Mouse (Mus musculus) embryo, embryonic 10.5 days (tissue): ENCODE data around the gene Aldh1a7.
A peak's percentile ranks its signal among the peaks of the same experiment; 100 is the strongest.
"Not testable (repeated sequence)": the region's sequence is repeated elsewhere in the genome, so short reads cannot be mapped to it uniquely, and the experiment has no call there.

Source experiments
- DNase-seq: peaks from one replicate; pipeline ENCODE4 v3.0.0-alpha.2; 2015; ENCODE audit warnings: low spot score

Gene Aldh1a7

GRCm38 (mm10) chr19:20727381-20727780 lies at the start of gene Aldh1a7:
Gene Aldh1a7, minus strand, starts transcription at chr19:20727562.
- peak; percentile 37 for DNase-seq

- no peak for DNase-seq
These were observed 48.3 kb upstream of the Aldh1a7 start for GRCm38 (mm10) chr19:20775681-20776080.

GRCm38 (mm10) chr19:20773941-20774340 lies 46.6 kb upstream of the Aldh1a7 start:
- no peak for DNase-seq

- peak; percentile 79 for DNase-seq
These were observed 36.9 kb upstream of the Aldh1a7 start for GRCm38 (mm10) chr19:20764214-20764613.

- no peak for DNase-seq
These were observed 34.5 kb upstream of the Aldh1a7 start for GRCm38 (mm10) chr19:20761675-20762426.

- no peak for DNase-seq
These were observed 33.8 kb upstream of the Aldh1a7 start for GRCm38 (mm10) chr19:20761119-20761518.

- no peak for DNase-seq
These were observed 17.3 kb upstream of the Aldh1a7 start for GRCm38 (mm10) chr19:20744630-20745029.

GRCm38 (mm10) chr19:20728278-20728677 lies 916 bp upstream of the Aldh1a7 start:
- DNase-seq: peak; percentile 14

GRCm38 (mm10) chr19:20722913-20723312 lies 4.4 kb downstream of the Aldh1a7 start:
- DNase-seq: no peak

GRCm38 (mm10) chr19:20720298-20720697 lies 7.1 kb downstream of the Aldh1a7 start:
- no peak for DNase-seq

- no peak for DNase-seq
These were observed 11.7 kb downstream of the Aldh1a7 start for GRCm38 (mm10) chr19:20715617-20716016.

- DNase-seq: no peak
These were observed 12.3 kb downstream of the Aldh1a7 start for GRCm38 (mm10) chr19:20715093-20715492.

- no peak for DNase-seq
These were observed 12.8 kb downstream of the Aldh1a7 start for GRCm38 (mm10) chr19:20714543-20714942.

- DNase-seq: no peak
These were observed 20.2 kb downstream of the Aldh1a7 start for GRCm38 (mm10) chr19:20707159-20707558.

- no peak for DNase-seq
These were observed 20.6 kb downstream of the Aldh1a7 start for GRCm38 (mm10) chr19:20706747-20707146.

GRCm38 (mm10) chr19:20702074-20702473 lies 25.3 kb downstream of the Aldh1a7 start:
- DNase-seq: peak; percentile 53

GRCm38 (mm10) chr19:20677697-20678355 lies 49.5 kb downstream of the Aldh1a7 start:
- DNase-seq: no peak

- peak; percentile 26 for DNase-seq
These were observed 73.1 kb downstream of the Aldh1a7 start for GRCm38 (mm10) chr19:20654141-20654873.

- no peak for DNase-seq
These were observed 74.2 kb downstream of the Aldh1a7 start for GRCm38 (mm10) chr19:20653082-20653676.

GRCm38 (mm10) chr19:20650008-20650407 lies 77.4 kb downstream of the Aldh1a7 start:
- DNase-seq: no peak

- DNase-seq: not testable (repeated sequence)
These were observed 79.9 kb downstream of the Aldh1a7 start for GRCm38 (mm10) chr19:20647496-20647895.

GRCm38 (mm10) chr19:20644346-20644745 lies 83.0 kb downstream of the Aldh1a7 start:
- no peak for DNase-seq
